Mouse (Mus musculus): ENCODE data around the gene Lpar3. TPM values are rescaled to one million over a fixed set of nuclear protein-coding genes. Genes with fewer than 3 reads are reported as not detected.

The Lpar3 gene
- total RNA-seq, 2 experiments from 2014 or later, result 0.50 to 0.70 TPM

Other genes with a start within 250 kb of the Lpar3 start
- gene Syde2, start 233.1 kb upstream of the Lpar3 start, total RNA-seq (2021), result 1 to 10 TPM; 4.4 to 5.3 TPM
- 1 to 10 TPM in 1 of 2 experiments, under 1 TPM in 1; 0.83 to 1.2 TPM for gene Wdr63, start 112.8 kb upstream of the Lpar3 start, total RNA-seq (2021)
- gene Mcoln3, start 103.5 kb upstream of the Lpar3 start, total RNA-seq (2021), result under 1 TPM; 0.16 to 0.18 TPM
- gene Mcoln2, start 71.1 kb upstream of the Lpar3 start, total RNA-seq (2021), result not detected
- gene Ssx2ip, start 183.7 kb downstream of the Lpar3 start, total RNA-seq (2021), result 10 to 100 TPM; 80.7 to 81.5 TPM
- gene Ctbs, start 228.8 kb downstream of the Lpar3 start, total RNA-seq (2021), result 1 to 10 TPM; 4.7 to 5.9 TPM